Mouse (Mus musculus) neural tube, embryonic 14.5 days (tissue): ENCODE results near the gene Smoc1. TPM values are rescaled to one million over a fixed set of nuclear protein-coding genes. Genes with fewer than 3 reads are reported as not detected.
A peak's percentile ranks its signal among the peaks of the same experiment; 100 is the strongest.

Experiments used
- microRNA-seq: library from miRNA; unstranded; fragments of <30 nt; microRNA quantifications from one replicate; pipeline ENCODE4, GENCODE M21; 2016
- polyA plus RNA-seq: library from polyadenylated mRNA; unstranded; fragments of >200 nt; fragmentation: Nextera tagmentation; extraction: Ambion mirVana; gene quantifications from 2 replicates; pipeline ENCODE4 v1.2.1, GENCODE M21; 2014

Gene Smoc1
- polyA plus RNA-seq, 1 experiment from 2014 or later: 10.1 TPM

Small RNA genes lying within 50 kb of the gene (microRNA-seq; reads per million reads assigned to microRNA genes)
- gene Mir3067: 7.4 reads per million, percentile 15 among the genes with 10 or more reads in this experiment

Other genes with a start within 250 kb of the Smoc1 start
- gene Susd6, start 236.3 kb upstream of the Smoc1 start, polyA plus RNA-seq: 11.6 and 13.6 TPM in 2 replicates
- gene Srsf5, start 81.3 kb upstream of the Smoc1 start, polyA plus RNA-seq: 205 and 320 TPM in 2 replicates
- gene Slc10a1, start 58.1 kb upstream of the Smoc1 start, polyA plus RNA-seq: 0.66 and 0.76 TPM in 2 replicates